Mouse (Mus musculus) forebrain, embryonic 14.5 days (tissue): ENCODE measurements around the gene Emp3. TPM values are rescaled to one million over a fixed set of nuclear protein-coding genes. Genes with fewer than 3 reads are reported as not detected.
"Not testable (repeated sequence)": the region's sequence is repeated elsewhere in the genome, so short reads cannot be mapped to it uniquely, and the experiment has no call there.

ENCODE experiments used
- ATAC-seq: fragments of 200-750 bp; cut with Nextera tagmentation; 2 replicates; pipeline ENCODE4 v1.8.0; 2017; ENCODE audit warnings: mild to moderate bottlenecking, moderate library complexity
- DNase-seq: peaks from one replicate; pipeline ENCODE4 v3.0.0-alpha.2; 2015; ENCODE audit warnings: low spot score
- H3K27ac ChIP-seq: fragments of 300-500 bp; sonication (generic); 2 replicates; pipeline ENCODE4 v1.5.1; 2014; ENCODE audit warnings: low read depth, mild to moderate bottlenecking, control low read depth, low read length, moderate library complexity
- H3K27me3 ChIP-seq: fragments of 300-500 bp; sonication (generic); replicated peaks from 2 replicates; pipeline ENCODE4 v1.6.1; 2014; ENCODE audit warnings: low read length, control low read depth, mixed read lengths; ENCODE audit not compliant: control insufficient read depth, insufficient read depth
- H3K36me3 ChIP-seq: fragments of 300-500 bp; sonication (generic); 2 replicates; pipeline ENCODE4 v1.6.1; 2014; ENCODE audit warnings: low read length, control low read depth; ENCODE audit not compliant: control insufficient read depth, insufficient read depth
- H3K4me1 ChIP-seq: fragments of 300-500 bp; sonication (generic); 2 replicates; pipeline ENCODE4 v1.6.1; 2014; ENCODE audit warnings: antibody characterized with exemption, low read length, control low read depth; ENCODE audit not compliant: control insufficient read depth, insufficient read depth
- H3K4me2 ChIP-seq: fragments of 300-500 bp; sonication (generic); 2 replicates; pipeline ENCODE4 v1.6.1; 2014; ENCODE audit warnings: mild to moderate bottlenecking, control low read depth, low read length
- H3K4me3 ChIP-seq: fragments of 300-500 bp; sonication (generic); 2 replicates; pipeline ENCODE4 v1.5.1; 2014; ENCODE audit warnings: low read depth, low read length, control low read depth
- H3K9ac ChIP-seq: fragments of 300-500 bp; sonication (generic); 2 replicates; pipeline ENCODE4 v1.6.1; 2014; ENCODE audit warnings: mild to moderate bottlenecking, low read length, control low read depth, moderate library complexity
- H3K9me3 ChIP-seq: fragments of 300-500 bp; sonication (generic); replicated peaks from 2 replicates; pipeline ENCODE4 v1.6.1; 2016; ENCODE audit warnings: low read length, control low read depth, mixed read lengths; ENCODE audit not compliant: control insufficient read depth
- WGBS: fragments of 180-500 bp; shearing (Covaris S2); extraction: QIAGEN DNeasy Blood & Tissue Kit; methylation state at CpG from one replicate; pipeline ENCODE4 v1.1.7; 2014; 5-methylcytosine and 5-hydroxymethylcytosine counted together
- polyA plus RNA-seq: library from polyadenylated mRNA; unstranded; fragments of >200 nt; fragmentation: Nextera tagmentation; extraction: Ambion mirVana; gene quantifications from 2 replicates; pipeline ENCODE4 v1.2.1, GENCODE M21; 2014

Gene Emp3
- polyA plus RNA-seq, result 27.9 and 32.8 TPM in 2 replicates

DNA sequence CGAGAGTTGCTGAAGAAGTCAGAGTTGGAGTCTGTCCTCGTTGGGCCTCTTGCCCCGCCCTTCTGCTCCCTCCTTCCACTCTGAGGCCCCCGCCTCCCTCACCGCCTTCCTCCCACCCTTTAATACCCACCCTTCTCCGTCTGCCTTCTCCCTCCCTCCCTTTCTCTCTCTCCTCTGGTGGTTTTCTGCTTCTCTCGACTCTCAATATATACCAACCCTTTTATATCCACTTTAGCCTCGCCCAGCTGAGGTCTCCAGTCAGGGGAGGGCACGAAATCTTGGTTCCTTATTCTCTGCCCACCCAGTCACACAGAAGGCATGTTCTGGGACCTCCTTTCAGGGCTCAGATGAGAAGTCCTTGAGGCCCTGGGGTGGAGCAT, at the start of gene Emp3:
Gene Emp3 (minus strand): TSS at position 163 of the 380 bp plus-strand sequence.
- 49% methylated on average over 9 of the region's 9 CpGs for WGBS
- no peaks in the 10 kb centered on the region for H3K27me3 ChIP-seq
- no peak within 1 kb of the TSS for H3K4me2 ChIP-seq
- DNase-seq (no peak), ATAC-seq (no peak)
- H3K27ac ChIP-seq, result no peak within 1 kb of the TSS
- H3K4me1 ChIP-seq, result peaks cover 18% of the 10 kb centered on the region
- no peak within 1 kb of the TSS for H3K9ac ChIP-seq
- H3K9me3 ChIP-seq, result no peaks in the 10 kb centered on the region
- no peaks in the 10 kb centered on the region for H3K36me3 ChIP-seq
- no peak within 1 kb of the TSS for H3K4me3 ChIP-seq

DNA sequence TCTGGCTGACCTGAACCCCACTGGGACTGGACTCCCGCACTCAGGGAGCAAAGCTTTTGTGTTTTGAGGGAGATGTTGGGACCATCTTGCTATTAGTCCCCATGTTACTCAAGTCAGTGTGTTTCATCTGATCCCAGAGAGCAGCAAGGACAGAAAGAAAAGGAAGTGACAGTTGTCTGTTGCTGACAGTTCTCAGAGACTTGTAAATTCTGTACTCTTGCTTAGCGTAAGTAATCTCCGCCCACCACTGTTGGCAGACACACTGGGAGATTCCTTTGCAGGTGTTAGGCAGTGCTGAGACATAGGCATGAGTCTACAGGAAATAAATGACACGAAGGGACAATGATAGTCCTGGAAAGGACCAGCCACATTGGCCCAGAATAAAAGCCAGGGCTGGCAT, 35.4 kb upstream of the Emp3 start:
- no peak for DNase-seq
- Histone ChIP-seq H3K36me3 (no peaks in the 10 kb centered on the region), H3K9me3 (no peaks in the 10 kb centered on the region), H3K4me1 (no peaks in the 10 kb centered on the region), H3K4me3 (no peak overlapping the region), H3K4me2 (no peak overlapping the region), H3K9ac (no peak overlapping the region), H3K27me3 (no peaks in the 10 kb centered on the region), H3K27ac (no peak overlapping the region)
- WGBS, result 77% methylated on average over 4 of the region's 4 CpGs
- ATAC-seq, result no peak

DNA sequence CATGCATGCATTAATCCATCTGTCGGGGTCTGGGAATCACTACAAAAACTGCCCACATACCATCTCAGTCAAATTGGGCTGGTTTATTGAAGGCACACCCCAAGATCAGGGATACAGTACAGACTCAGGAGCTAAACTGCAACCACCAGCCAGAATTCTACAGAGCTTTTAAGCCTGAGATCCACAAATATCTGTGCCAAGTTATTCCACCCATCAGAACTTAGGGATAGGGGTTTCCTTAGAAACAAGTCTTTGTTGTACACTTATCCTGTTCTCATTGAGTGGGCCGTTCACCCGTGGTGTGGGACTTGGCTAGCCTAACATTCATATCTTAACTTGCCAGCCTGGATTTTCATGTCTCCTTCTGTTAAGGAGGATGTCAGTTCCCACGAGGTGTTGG, 27.9 kb upstream of the Emp3 start:
- 72% methylated on average over 4 of the region's 4 CpGs for WGBS
- Histone ChIP-seq H3K27me3 (no peaks in the 10 kb centered on the region), H3K36me3 (no peaks in the 10 kb centered on the region), H3K4me2 (no peak overlapping the region), H3K27ac (no peak overlapping the region), H3K9me3 (no peaks in the 10 kb centered on the region), H3K4me3 (no peak overlapping the region), H3K4me1 (no peaks in the 10 kb centered on the region), H3K9ac (no peak overlapping the region)
- ATAC-seq (no peak), DNase-seq (no peak)

DNA sequence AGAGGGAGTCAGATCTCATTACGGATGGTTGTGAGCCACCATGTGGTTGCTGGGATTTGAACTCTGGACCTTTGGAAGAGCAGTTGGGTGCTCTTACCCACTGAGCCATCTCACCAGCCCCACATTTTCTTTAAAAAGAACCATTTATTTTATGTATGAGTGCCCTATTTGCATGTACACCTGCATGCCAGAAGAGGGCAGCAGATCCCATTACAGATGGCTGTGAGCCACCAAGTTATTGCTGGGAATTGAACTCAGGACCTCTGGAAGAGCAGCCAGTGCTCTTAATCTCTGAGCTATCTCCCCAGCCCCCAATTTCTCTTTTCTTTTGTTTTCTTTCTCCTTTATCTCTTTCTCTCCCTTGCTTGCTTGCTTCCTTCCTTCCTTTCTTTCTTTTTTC, 22.1 kb upstream of the Emp3 start:
- not testable (repeated sequence) for H3K4me3 ChIP-seq, H3K27ac ChIP-seq, H3K9ac ChIP-seq, H3K27me3 ChIP-seq, ATAC-seq, H3K36me3 ChIP-seq, H3K4me1 ChIP-seq, DNase-seq, H3K4me2 ChIP-seq, H3K9me3 ChIP-seq
- whole genome bisulfite sequencing, result no CpG with 5 or more reads among the region's 1 CpGs

DNA sequence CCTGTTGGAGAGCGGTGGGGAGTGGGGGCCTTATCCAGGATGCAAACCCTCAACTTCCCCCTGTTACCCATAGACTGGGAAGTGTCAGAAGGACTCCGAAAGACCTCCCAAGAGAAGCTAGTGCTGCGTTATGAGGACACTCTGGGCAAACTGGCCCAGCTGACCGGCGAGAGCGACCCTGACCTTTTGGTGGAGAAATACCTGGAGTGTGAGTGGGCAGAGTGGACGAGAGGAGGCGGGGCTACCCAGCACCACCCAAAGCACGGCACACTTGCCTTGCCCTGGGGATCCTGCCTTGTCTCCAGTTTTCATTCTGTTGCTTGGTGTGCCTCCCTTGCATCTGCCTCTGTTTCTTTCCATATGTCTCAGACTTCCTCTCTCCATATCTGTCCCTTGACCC, 20.8 kb upstream of the Emp3 start:
- Histone ChIP-seq H3K4me2 (no peak overlapping the region), H3K9ac (no peak overlapping the region), H3K27ac (no peak overlapping the region), H3K36me3 (no peaks in the 10 kb centered on the region), H3K9me3 (no peaks in the 10 kb centered on the region), H3K4me1 (no peaks in the 10 kb centered on the region), H3K4me3 (no peak overlapping the region), H3K27me3 (no peaks in the 10 kb centered on the region)
- 90% methylated on average over 9 of the region's 9 CpGs for WGBS
- no peak for ATAC-seq
- DNase-seq, result no peak

DNA sequence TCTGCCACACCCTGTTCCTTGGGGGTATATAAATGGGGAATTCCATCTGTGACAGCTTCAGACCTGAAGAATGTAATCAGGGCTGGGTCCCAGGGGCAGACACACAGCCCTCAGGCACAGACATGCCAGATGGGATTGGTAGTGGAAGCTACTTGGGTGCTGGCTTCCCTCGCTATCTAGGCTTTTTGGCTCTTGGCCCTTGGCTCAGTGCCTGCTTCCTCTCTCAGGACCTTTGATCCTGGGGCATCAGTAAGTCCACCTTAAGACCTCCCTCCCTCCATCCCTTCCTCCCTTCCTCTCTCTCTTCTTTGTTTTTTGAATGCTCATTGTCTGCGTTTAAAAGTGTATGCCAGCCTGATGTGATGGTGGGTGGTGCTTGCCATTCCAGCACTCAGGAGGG, 18.6 kb upstream of the Emp3 start:
- Histone ChIP-seq H3K36me3 (no peaks in the 10 kb centered on the region), H3K4me3 (no peak overlapping the region)

DNA sequence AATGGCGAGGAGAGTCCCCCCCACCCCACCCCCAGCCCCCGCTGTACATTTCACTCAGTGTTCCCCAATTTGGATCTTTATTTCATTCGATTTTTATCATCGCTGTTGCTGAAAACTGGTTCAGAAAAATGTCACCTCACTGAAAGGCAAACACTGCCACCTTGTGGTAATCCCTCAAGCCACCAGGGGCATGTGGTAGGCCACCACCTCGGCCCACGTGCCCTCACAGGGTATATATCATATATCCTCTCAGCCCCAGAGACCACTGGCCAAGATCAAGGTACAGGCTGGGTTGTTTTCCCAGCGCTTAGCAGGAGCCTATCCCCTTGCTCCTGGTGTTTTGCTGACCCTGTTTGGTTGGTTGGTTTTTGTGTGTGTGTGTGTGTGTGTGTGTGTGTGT, 13.9 kb upstream of the Emp3 start:
- H3K4me2 ChIP-seq, result no peak overlapping the region
- H3K4me1 ChIP-seq, result no peaks in the 10 kb centered on the region
- no peaks in the 10 kb centered on the region for H3K27me3 ChIP-seq
- WGBS, result 22% methylated on average over 7 of the region's 7 CpGs
- 0 out of 2 replicates have a peak, but pooled peaks have one; percentile 42 for ATAC-seq
- no peak overlapping the region for H3K27ac ChIP-seq
- no peaks in the 10 kb centered on the region for H3K9me3 ChIP-seq
- no peak overlapping the region for H3K4me3 ChIP-seq
- H3K9ac ChIP-seq, result no peak overlapping the region
- DNase-seq, result peak; percentile 72
- no peaks in the 10 kb centered on the region for H3K36me3 ChIP-seq

More for the DNA sequence above, 18.6 kb upstream of the Emp3 start:
- H3K27me3 ChIP-seq, result no peaks in the 10 kb centered on the region
- no peaks in the 10 kb centered on the region for H3K4me1 ChIP-seq
- H3K9ac ChIP-seq, result no peak overlapping the region
- H3K27ac ChIP-seq, result no peak overlapping the region
- H3K9me3 ChIP-seq, result no peaks in the 10 kb centered on the region
- ATAC-seq, result no peak
- no peak overlapping the region for H3K4me2 ChIP-seq
- DNase-seq, result no peak
- 57% methylated on average over 2 of the region's 2 CpGs for WGBS

DNA sequence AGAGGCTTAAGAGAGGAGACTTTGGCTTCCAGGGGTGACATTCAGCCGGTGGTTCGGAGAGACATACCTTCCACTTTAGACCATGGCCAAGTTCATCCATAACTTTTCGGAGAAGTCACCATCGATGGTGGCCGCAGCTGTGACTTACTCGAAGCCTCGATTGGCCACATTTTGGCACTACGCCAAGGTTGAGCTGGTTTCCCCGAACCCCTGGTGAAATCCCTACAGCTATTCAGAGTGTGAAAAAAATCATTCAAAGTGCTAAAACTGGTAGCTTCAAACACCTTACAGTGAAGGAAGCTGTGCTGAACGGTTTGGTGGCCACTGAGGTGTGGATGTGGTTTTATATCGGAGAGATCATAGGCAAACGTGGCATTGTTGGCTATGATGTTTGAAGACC, 12.6 kb upstream of the Emp3 start:
- not testable (repeated sequence) for H3K9me3 ChIP-seq, H3K4me2 ChIP-seq, H3K9ac ChIP-seq, ATAC-seq, DNase-seq, H3K36me3 ChIP-seq, H3K4me3 ChIP-seq, H3K27me3 ChIP-seq, H3K27ac ChIP-seq, H3K4me1 ChIP-seq
- WGBS, result 89% methylated on average over 12 of the region's 12 CpGs

DNA sequence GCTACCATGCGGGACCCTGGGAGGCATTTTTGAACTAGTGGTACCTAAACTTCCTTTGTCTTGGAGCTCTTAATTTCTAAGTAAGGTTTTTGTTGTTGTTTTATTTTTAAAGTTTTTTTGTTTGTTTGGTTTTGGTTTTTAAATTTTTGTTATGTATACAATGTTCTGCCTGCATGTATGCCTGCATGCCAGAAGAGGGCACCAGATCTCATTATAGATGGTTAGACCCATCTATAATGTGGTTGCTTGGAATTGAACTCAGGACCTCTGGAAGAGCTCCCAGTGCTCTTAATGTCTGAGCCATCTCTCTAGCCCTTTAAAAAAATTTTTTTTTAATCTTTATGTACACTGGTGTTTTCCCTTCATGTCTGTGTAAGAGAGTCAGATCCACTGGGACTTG, 8.5 kb upstream of the Emp3 start:
- H3K4me2 ChIP-seq, result no peak overlapping the region
- 83% methylated on average over 1 of the region's 1 CpGs for WGBS
- H3K9ac ChIP-seq, result no peak overlapping the region
- H3K36me3 ChIP-seq, result no peaks in the 10 kb centered on the region
- H3K4me3 ChIP-seq, result no peak overlapping the region
- H3K27ac ChIP-seq, result no peak overlapping the region
- ATAC-seq, result no peak
- DNase-seq, result no peak
- no peaks in the 10 kb centered on the region for H3K27me3 ChIP-seq
- no peaks in the 10 kb centered on the region for H3K9me3 ChIP-seq
- H3K4me1 ChIP-seq, result no peaks in the 10 kb centered on the region
